Mouse (Mus musculus) CH12.LX (cell line): ENCODE measurements around the gene Stk32c.

Experiments used
- BHLHE40 ChIP-seq: IDR thresholded peaks from 2 replicates; pipeline ENCODE4 v1.6.1; 2011; ENCODE audit warnings: mild to moderate bottlenecking, low read depth, low read length, improper control_type of control experiment
- CTCF ChIP-seq, 2 experiments: IDR thresholded peaks in 1 of 2; conservative IDR thresholded peaks in 1 of 2; 2 replicates each; pipeline ENCODE4 v1.5.1; 2011 to 2012; ENCODE audit warnings: low read depth in 2 of 2, low read length in 2 of 2, improper control_type of control experiment in 1 of 2, inconsistent platforms in 1 of 2, mild to moderate bottlenecking in 1 of 2, moderate library complexity in 1 of 2
- MEF2A ChIP-seq: IDR thresholded peaks from 2 replicates; pipeline ENCODE4 v1.6.1; 2014; ENCODE audit warnings: low read depth, mild to moderate bottlenecking, inconsistent platforms, low read length, improper control_type of control experiment, borderline replicate concordance
- MYC ChIP-seq: IDR thresholded peaks from 2 replicates; pipeline ENCODE4 v1.6.1; 2011; ENCODE audit warnings: low read depth, mild to moderate bottlenecking, improper control_type of control experiment, low read length
- NRF1 ChIP-seq: IDR thresholded peaks from 2 replicates; pipeline ENCODE4 v1.6.1; 2014; ENCODE audit warnings: low read depth, mild to moderate bottlenecking, inconsistent platforms, low read length, improper control_type of control experiment, moderate library complexity
- POLR2A ChIP-seq: IDR thresholded peaks from 2 replicates; pipeline ENCODE4 v1.6.1; 2011; ENCODE audit warnings: low read depth, mild to moderate bottlenecking, improper control_type of control experiment, low read length
- SIN3A ChIP-seq: IDR thresholded peaks from 2 replicates; pipeline ENCODE4 v1.6.1; 2012; ENCODE audit warnings: low read length, improper control_type of control experiment, inconsistent platforms
- USF1 ChIP-seq: IDR thresholded peaks from 2 replicates; pipeline ENCODE4 v1.6.1; 2014; ENCODE audit warnings: low read depth, mild to moderate bottlenecking, inconsistent platforms, low read length, improper control_type of control experiment

DNA sequence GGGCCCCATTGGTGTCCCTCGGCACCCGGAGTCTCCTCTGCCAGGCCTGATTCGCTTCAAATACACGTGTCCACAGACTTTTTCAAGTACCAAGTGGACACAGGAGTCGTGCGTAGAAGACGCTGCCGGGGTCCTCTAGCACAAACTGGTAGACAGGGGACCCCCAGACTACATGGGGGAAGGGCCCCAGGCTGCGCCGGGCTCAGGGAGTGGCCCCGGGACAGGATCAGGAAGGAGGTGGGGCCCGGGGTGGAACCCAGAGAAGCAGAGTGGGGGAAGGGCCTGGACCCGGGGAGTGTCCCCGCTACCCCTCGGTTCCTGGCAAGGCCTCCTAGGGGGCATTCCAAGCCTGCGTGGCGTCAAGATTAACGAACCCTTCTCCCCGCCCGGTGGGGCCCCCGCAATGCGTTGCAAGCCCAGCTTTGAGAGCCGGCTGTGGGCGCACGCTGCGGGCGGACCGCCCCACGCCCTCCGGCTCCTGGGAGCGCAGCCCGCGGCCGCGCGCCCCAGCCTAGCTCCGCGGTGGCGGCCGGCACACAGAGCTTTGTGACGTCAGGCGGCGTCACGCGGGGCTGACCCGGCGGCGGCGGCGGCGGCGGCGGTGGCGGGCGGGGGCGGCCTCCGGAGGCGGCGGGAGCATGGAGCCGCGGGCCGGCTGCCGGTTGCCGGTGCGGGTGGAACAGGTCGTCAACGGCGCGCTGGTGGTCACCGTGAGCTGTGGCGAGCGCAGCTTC is 34.9 kb upstream of the Stk32c start, which contains the start of gene Pwwp2b:
- TF ChIP-seq MYC (no peak), USF1 (no peak), CTCF (conservative IDR thresholded peaks at IDR 0.05 in 1 of 2, IDR thresholded peaks at IDR 0.05 in 1 of 2; ENCODE audit: low read depth in 2 of 2, low read length in 2 of 2) (no peak), SIN3A (no peak), POLR2A (no peak), BHLHE40 (no peak), NRF1 (no peak), MEF2A (no peak)
